Comparison of ENCODE assay signal across 11 mouse cellular contexts in genomic region chr5:112020882-112021281, GRCm38 (mm10).
A peak's percentile ranks its signal among the peaks of the same experiment; 100 is the strongest.
DNase-seq lines count a peak whose midpoint lies in the region; ATAC-seq and TF ChIP-seq lines count a peak whose summit lies in the region.
"Had no signal": no experiment of that assay in that cellular context is flagged by ENCODE, and none has a peak within 500 bp of the region (broad histone marks: within the 10 kb centered on the region; RNA-seq: fewer than 3 reads in every experiment).

No protein-coding gene starts in this region.

- no peak overlapping the region for H3K9ac ChIP-seq in heart, adult 2 months (ENCODE audit: low read depth, low read length)
- no peak overlapping the region for H3K9ac ChIP-seq in heart, embryonic 11.5 days (ENCODE audit: low read depth, low read length)
- H3K9ac ChIP-seq: embryonic facial prominence, embryonic 12.5 days; lung, embryonic 15.5 days had no signal

- TF ChIP-seq CTCF in heart, adult 2 months (IDR thresholded peaks at IDR 0.05): no peak

- ATAC-seq in heart, embryonic 11.5 days (replicated peaks; ENCODE audit: insufficient number of reproducible peaks, low FRiP score, low TSS enrichment): no peak

- TF ChIP-seq POLR2A in heart, adult 2 months (IDR thresholded peaks at IDR 0.05; ENCODE audit: insufficient read depth, low read depth, low read length): peak; percentile 44; the same call in 1 of the 2 replicates

- H3K36me3 ChIP-seq in heart, adult 2 months (ENCODE audit: control insufficient read depth, insufficient read depth, low read length): no peaks in the 10 kb centered on the region
- H3K36me3 ChIP-seq in heart, embryonic 11.5 days (ENCODE audit: control insufficient read depth, insufficient read depth, low read length): no peaks in the 10 kb centered on the region
- H3K36me3 ChIP-seq: embryonic facial prominence, embryonic 12.5 days; lung, embryonic 15.5 days had no signal

- DNase-seq in heart, adult 2 months: peak; percentile 80 to 89
- DNase-seq in right cerebral cortex, postnatal 14 days: peak; percentile 24
- DNase-seq in right cerebral cortex, postnatal 25 days: no peak
- peak; percentile 83 for DNase-seq in heart, adult 8-10 months (ENCODE audit: low spot score)
- DNase-seq in right cerebral cortex, postnatal 4 days: peak; percentile 66
- DNase-seq in left cerebral cortex, adult 8-10 months (ENCODE audit: low spot score in 2 of 2): no peak
- DNase-seq in ovary, postnatal 36 days (ENCODE audit: low spot score): no peak
- DNase-seq: kidney, adult 9 months had no signal

- H3K4me3 ChIP-seq in heart, adult 2 months: no peak overlapping the region
- H3K4me3 ChIP-seq in heart, embryonic 11.5 days (ENCODE audit: low read depth, low read length): no peak overlapping the region
- H3K4me3 ChIP-seq: embryonic facial prominence, embryonic 12.5 days; lung, embryonic 15.5 days had no signal

- WGBS in heart, adult 2 months: 34% methylated on average over 2 of the region's 2 CpGs
- WGBS in heart, embryonic 11.5 days (ENCODE audit: insufficient replicate concordance): 54% methylated on average over 2 of the region's 2 CpGs

- intact Hi-C loops in heart, adult 2 months (cut with DNase I): no loop called here

- no peaks in the 10 kb centered on the region for H3K27me3 ChIP-seq in heart, adult 2 months (ENCODE audit: control insufficient read depth, insufficient read depth, low read length)
- H3K27me3 ChIP-seq in heart, embryonic 11.5 days (ENCODE audit: control insufficient read depth, insufficient read depth, low read length): 0 out of 2 replicates have a peak, but pooled peaks cover 3% of the 10 kb centered on the region
- H3K27me3 ChIP-seq: embryonic facial prominence, embryonic 12.5 days; lung, embryonic 15.5 days had no signal

- no peaks in the 10 kb centered on the region for H3K9me3 ChIP-seq in heart, embryonic 11.5 days (replicated peaks; ENCODE audit: control insufficient read depth, low read length)
- H3K9me3 ChIP-seq: embryonic facial prominence, embryonic 12.5 days; lung, embryonic 15.5 days had no signal

- H3K27ac ChIP-seq in heart, adult 2 months: peak overlapping the region; percentile 75
- H3K27ac ChIP-seq in heart, embryonic 11.5 days (ENCODE audit: low read depth, low read length): no peak overlapping the region
- H3K27ac ChIP-seq: embryonic facial prominence, embryonic 12.5 days; lung, embryonic 15.5 days had no signal

- peaks cover 2% of the 10 kb centered on the region for H3K4me1 ChIP-seq in heart, adult 2 months (ENCODE audit: control insufficient read depth, insufficient read depth, low read length)
- H3K4me1 ChIP-seq in heart, embryonic 11.5 days (ENCODE audit: control insufficient read depth, insufficient read depth, low read length): no peaks in the 10 kb centered on the region
- H3K4me1 ChIP-seq: embryonic facial prominence, embryonic 12.5 days; lung, embryonic 15.5 days had no signal

- H3K79me2 ChIP-seq in heart, adult 2 months (replicated peaks; ENCODE audit: control insufficient read depth, insufficient read depth, low read length): no peaks in the 10 kb centered on the region

- TF ChIP-seq EP300 in heart, adult 2 months (IDR thresholded peaks at IDR 0.05; ENCODE audit: insufficient read depth, low read depth, low read length): peak; percentile 99

- H3K4me2 ChIP-seq in heart, embryonic 11.5 days: no peak overlapping the region
- H3K4me2 ChIP-seq: embryonic facial prominence, embryonic 12.5 days; lung, embryonic 15.5 days had no signal

Comparison
In these comparisons a context has a peak if more than half of its experiments do, and no peak if none do; other contexts are left out.
1. DNase-seq: peak in heart, adult 2 months (2 of 2), right cerebral cortex, postnatal 14 days (single experiment), heart, adult 8-10 months (single experiment) and right cerebral cortex, postnatal 4 days (single experiment); none in right cerebral cortex, postnatal 25 days (single experiment), left cerebral cortex, adult 8-10 months (0 of 2) and ovary, postnatal 36 days (single experiment).